Mouse (Mus musculus): Measurements from ENCODE around the gene Ly6g5b. TPM values are rescaled to one million over a fixed set of nuclear protein-coding genes. Genes with fewer than 3 reads are reported as not detected.
"Not testable (repeated sequence)": the region's sequence is repeated elsewhere in the genome, so short reads cannot be mapped to it uniquely, and the experiment has no call there.

Ly6g5b gene
- total and polyA plus RNA-seq, 2 experiments, result 0.46 to 0.62 TPM

DNA sequence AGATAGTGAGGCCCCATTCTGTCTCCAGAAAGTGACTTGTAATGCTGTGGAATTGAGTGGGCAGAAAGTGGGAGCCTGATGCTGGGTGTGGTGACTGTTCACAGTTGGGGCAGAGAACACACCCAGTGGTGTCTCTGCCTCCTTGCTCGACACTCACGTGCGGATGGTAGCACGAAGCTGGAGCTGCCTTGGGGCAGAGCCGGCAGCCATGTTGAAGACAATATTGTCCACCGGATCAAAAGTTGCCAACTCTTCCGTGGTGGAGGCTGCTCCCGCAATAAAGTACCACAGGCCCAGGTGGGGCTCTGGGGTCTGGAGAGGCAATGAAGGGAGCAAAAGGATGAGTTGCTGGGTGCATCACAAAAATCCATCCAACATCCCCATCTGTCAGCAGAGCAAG is 15.8 kb upstream of the Ly6g5b start:
- H3K27me3 ChIP-seq (ENCODE audit: control insufficient read depth, insufficient read depth, low read length), result no peaks in the 10 kb centered on the region
- H3K4me3 ChIP-seq (ENCODE audit: insufficient read depth, low read depth, low read length), result peak overlapping the region; percentile 69
- H3K9ac ChIP-seq (ENCODE audit: low read depth, low read length), result peak overlapping the region; percentile 80
- peaks cover 19% of the 10 kb centered on the region; the same call in 1 of the 2 replicates for H3K79me2 ChIP-seq (ENCODE audit: control insufficient read depth, insufficient read depth, low read length)
- H3K27ac ChIP-seq (replicated peaks; ENCODE audit: insufficient read depth, low read depth, low read length), result peak overlapping the region; percentile 85
- peaks cover 19% of the 10 kb centered on the region for H3K4me1 ChIP-seq (ENCODE audit: control insufficient read depth, insufficient read depth, low read length)
- DNase-seq (ENCODE audit: extremely low read depth, low read depth, low spot score), result no peak
- peaks cover 7% of the 10 kb centered on the region; the same call in 1 of the 2 replicates for H3K36me3 ChIP-seq (ENCODE audit: control insufficient read depth, insufficient read depth, low read length)
- TF ChIP-seq POLR2A (IDR thresholded peaks at IDR 0.05; ENCODE audit: extremely low read depth, insufficient read depth, low read length) (no peak), CTCF (IDR thresholded peaks at IDR 0.05; ENCODE audit: low read depth, low read length) (no peak)
- 23% methylated on average over 8 of the region's 8 CpGs for WGBS

DNA sequence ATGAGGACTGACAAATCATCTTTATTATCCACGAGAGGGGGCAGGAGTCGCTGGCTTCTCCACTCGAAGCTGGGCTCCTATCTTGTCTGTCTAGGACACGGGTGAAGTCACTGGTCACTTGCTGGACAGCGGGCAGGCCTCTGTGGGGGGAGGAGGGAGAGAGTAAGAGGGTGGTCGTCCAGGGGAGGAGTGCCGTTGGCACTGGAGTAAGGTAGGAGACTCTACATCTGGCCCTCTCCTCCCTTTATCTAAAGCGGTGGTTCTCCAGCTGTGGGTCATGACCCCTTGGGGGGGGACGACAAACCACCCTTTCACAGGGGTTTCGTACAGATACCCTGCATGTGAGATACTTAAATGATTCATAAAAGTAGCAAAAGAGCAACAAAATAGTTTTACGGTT is 13.8 kb upstream of the Ly6g5b start:
- peaks cover 25% of the 10 kb centered on the region for H3K4me1 ChIP-seq (ENCODE audit: control insufficient read depth, insufficient read depth, low read length)
- 63% methylated on average over 11 of the region's 11 CpGs for WGBS

DNA sequence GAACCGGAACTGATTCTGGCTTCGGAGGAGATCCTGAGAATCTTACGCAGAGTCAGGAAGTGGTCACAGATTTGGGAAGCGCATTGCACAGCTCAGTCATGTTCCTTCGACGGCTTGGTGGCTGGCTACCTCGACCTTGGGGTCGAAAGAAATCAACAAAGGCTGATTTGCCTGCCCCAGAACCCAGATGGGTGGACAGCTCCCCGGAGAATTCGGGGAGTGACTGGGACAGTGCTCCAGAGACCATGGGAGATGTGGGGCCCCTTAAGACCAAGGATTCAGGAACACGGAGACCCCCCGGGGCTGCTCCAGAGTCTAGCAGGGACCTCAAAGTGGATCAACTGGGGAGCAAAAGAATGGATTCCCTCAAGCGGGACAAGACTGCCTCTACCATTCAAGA is 11.8 kb upstream of the Ly6g5b start:
- no peak for DNase-seq (ENCODE audit: extremely low read depth, low read depth, low spot score)
- peak overlapping the region; percentile 94 for H3K27ac ChIP-seq (replicated peaks; ENCODE audit: insufficient read depth, low read depth, low read length)
- TF ChIP-seq CTCF (IDR thresholded peaks at IDR 0.05; ENCODE audit: low read depth, low read length), result no peak
- no peak for TF ChIP-seq POLR2A (IDR thresholded peaks at IDR 0.05; ENCODE audit: extremely low read depth, insufficient read depth, low read length)

More for the DNA sequence above, 13.8 kb upstream of the Ly6g5b start:
- Histone ChIP-seq H3K4me3 (ENCODE audit: insufficient read depth, low read depth, low read length) (no peak overlapping the region), H3K79me2 (ENCODE audit: control insufficient read depth, insufficient read depth, low read length) (peaks cover 15% of the 10 kb centered on the region; the same call in 1 of the 2 replicates), H3K36me3 (ENCODE audit: control insufficient read depth, insufficient read depth, low read length) (peaks cover 7% of the 10 kb centered on the region; the same call in 1 of the 2 replicates), H3K27ac (replicated peaks; ENCODE audit: insufficient read depth, low read depth, low read length) (no peak overlapping the region), H3K9ac (ENCODE audit: low read depth, low read length) (no peak overlapping the region), H3K27me3 (ENCODE audit: control insufficient read depth, insufficient read depth, low read length) (no peaks in the 10 kb centered on the region)
- no peak for TF ChIP-seq POLR2A (IDR thresholded peaks at IDR 0.05; ENCODE audit: extremely low read depth, insufficient read depth, low read length)
- TF ChIP-seq CTCF (IDR thresholded peaks at IDR 0.05; ENCODE audit: low read depth, low read length), result no peak
- DNase-seq (ENCODE audit: extremely low read depth, low read depth, low spot score), result no peak

DNA sequence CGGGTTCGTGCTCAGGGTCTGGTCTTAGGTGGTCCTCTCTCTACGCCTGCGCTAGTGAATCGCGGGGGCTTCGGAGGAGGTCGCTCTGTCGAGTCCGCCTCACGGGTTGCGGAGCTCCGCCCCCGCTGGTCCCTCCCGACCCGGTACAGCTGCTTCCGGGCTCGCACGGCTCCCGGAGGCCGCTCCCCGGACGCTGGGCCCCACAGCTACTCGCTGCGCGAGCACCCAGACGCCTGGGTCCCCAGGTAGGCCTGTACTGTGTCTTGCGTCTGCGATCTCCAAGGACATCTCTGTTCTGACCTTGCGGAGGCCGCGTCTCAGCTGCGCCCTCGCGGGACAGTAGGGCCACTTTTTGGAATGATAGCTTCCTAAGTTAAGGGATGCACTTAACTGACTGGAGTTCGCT is 11.0 kb upstream of the Ly6g5b start, which contains the start of gene D17H6S53E:
Gene D17H6S53E (plus strand): TSS at position 168 of the 406 bp plus-strand sequence.
- Histone ChIP-seq H3K36me3 (ENCODE audit: control insufficient read depth, insufficient read depth, low read length) (peaks cover 11% of the 10 kb centered on the region; the same call in 1 of the 2 replicates), H3K9ac (ENCODE audit: low read depth, low read length) (peak within 1 kb of the TSS; percentile 92)
- DNase-seq (ENCODE audit: extremely low read depth, low read depth, low spot score), result peak; percentile 56

More for the DNA sequence above, 11.8 kb upstream of the Ly6g5b start:
- Histone ChIP-seq H3K36me3 (ENCODE audit: control insufficient read depth, insufficient read depth, low read length) (peaks cover 11% of the 10 kb centered on the region; the same call in 1 of the 2 replicates), H3K27me3 (ENCODE audit: control insufficient read depth, insufficient read depth, low read length) (no peaks in the 10 kb centered on the region), H3K9ac (ENCODE audit: low read depth, low read length) (peak overlapping the region; percentile 92), H3K79me2 (ENCODE audit: control insufficient read depth, insufficient read depth, low read length) (peaks cover 18% of the 10 kb centered on the region; the same call in 1 of the 2 replicates), H3K4me1 (ENCODE audit: control insufficient read depth, insufficient read depth, low read length) (peaks cover 21% of the 10 kb centered on the region), H3K4me3 (ENCODE audit: insufficient read depth, low read depth, low read length) (peak overlapping the region; percentile 95; the same call in 1 of the 2 replicates)
- 42% methylated on average over 13 of the region's 13 CpGs for WGBS

DNA sequence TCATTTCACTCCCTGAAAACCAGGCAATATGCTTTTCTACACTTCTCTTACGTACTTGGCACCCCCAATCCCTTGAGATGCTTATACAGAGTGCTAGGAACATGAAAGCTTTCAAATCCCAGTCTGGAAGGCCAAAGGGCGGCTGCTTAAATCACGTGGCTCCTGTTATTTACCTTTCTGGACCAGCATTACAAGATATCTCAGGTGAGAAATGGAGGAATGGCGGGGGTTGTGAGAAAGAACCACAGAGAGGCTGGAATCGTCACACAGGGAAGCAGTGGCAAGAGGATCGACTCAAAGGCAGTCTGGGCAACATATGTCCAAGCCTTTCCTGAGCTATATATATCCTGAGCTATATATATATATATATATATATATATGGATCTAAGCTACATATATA is 10.3 kb upstream of the Ly6g5b start:
- 18% methylated on average over 6 of the region's 6 CpGs for WGBS

More for the DNA sequence above, 11.0 kb upstream of the Ly6g5b start, which contains the start of gene D17H6S53E:
- no peak for TF ChIP-seq CTCF (IDR thresholded peaks at IDR 0.05; ENCODE audit: low read depth, low read length)
- peak; percentile 69; the same call in 1 of the 2 replicates for TF ChIP-seq POLR2A (IDR thresholded peaks at IDR 0.05; ENCODE audit: extremely low read depth, insufficient read depth, low read length)
- peak within 1 kb of the TSS; percentile 95 for H3K4me3 ChIP-seq (ENCODE audit: insufficient read depth, low read depth, low read length)
- peak within 1 kb of the TSS; percentile 94 for H3K27ac ChIP-seq (replicated peaks; ENCODE audit: insufficient read depth, low read depth, low read length)
- peaks cover 21% of the 10 kb centered on the region for H3K4me1 ChIP-seq (ENCODE audit: control insufficient read depth, insufficient read depth, low read length)
- under 1% methylated on average over 36 of the region's 36 CpGs for WGBS
- H3K79me2 ChIP-seq (ENCODE audit: control insufficient read depth, insufficient read depth, low read length), result peaks cover 18% of the 10 kb centered on the region; the same call in 1 of the 2 replicates
- H3K27me3 ChIP-seq (ENCODE audit: control insufficient read depth, insufficient read depth, low read length), result no peaks in the 10 kb centered on the region

DNA sequence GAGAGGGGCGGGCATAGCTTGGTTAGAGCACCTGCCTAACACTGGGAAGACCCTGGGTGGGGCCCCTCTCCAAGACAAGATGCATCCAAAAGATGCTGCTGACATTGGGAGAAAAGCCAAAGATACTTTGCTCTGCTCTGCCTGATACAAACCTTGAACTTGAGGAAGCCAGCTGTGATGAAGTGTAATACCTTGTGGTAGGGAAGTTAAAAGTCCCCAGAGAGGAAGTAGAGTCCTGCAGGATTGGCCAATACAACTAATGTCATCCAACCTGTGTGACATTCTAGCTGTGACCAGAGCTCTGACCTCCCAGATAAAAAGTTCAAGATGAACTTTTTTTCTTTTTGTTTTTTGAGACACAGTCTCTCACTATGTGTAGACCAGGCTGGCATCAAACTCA is 9.9 kb upstream of the Ly6g5b start:
- no peaks in the 10 kb centered on the region for H3K27me3 ChIP-seq (ENCODE audit: control insufficient read depth, insufficient read depth, low read length)
- H3K9ac ChIP-seq (ENCODE audit: low read depth, low read length), result no peak overlapping the region
- WGBS, result 100% methylated on average over 1 of the region's 1 CpGs
- H3K79me2 ChIP-seq (ENCODE audit: control insufficient read depth, insufficient read depth, low read length), result peaks cover 24% of the 10 kb centered on the region
- H3K4me1 ChIP-seq (ENCODE audit: control insufficient read depth, insufficient read depth, low read length), result peaks cover 20% of the 10 kb centered on the region
- H3K36me3 ChIP-seq (ENCODE audit: control insufficient read depth, insufficient read depth, low read length), result peaks cover 7% of the 10 kb centered on the region; the same call in 1 of the 2 replicates
- H3K4me3 ChIP-seq (ENCODE audit: insufficient read depth, low read depth, low read length), result no peak overlapping the region
- H3K27ac ChIP-seq (replicated peaks; ENCODE audit: insufficient read depth, low read depth, low read length), result peak overlapping the region; percentile 94
- TF ChIP-seq POLR2A (IDR thresholded peaks at IDR 0.05; ENCODE audit: extremely low read depth, insufficient read depth, low read length), result no peak
- TF ChIP-seq CTCF (IDR thresholded peaks at IDR 0.05; ENCODE audit: low read depth, low read length), result no peak
- DNase-seq (ENCODE audit: extremely low read depth, low read depth, low spot score), result no peak

More for the DNA sequence above, 10.3 kb upstream of the Ly6g5b start:
- Histone ChIP-seq H3K4me3 (ENCODE audit: insufficient read depth, low read depth, low read length) (peak overlapping the region; percentile 95), H3K27me3 (ENCODE audit: control insufficient read depth, insufficient read depth, low read length) (no peaks in the 10 kb centered on the region), H3K36me3 (ENCODE audit: control insufficient read depth, insufficient read depth, low read length) (peaks cover 11% of the 10 kb centered on the region; the same call in 1 of the 2 replicates), H3K4me1 (ENCODE audit: control insufficient read depth, insufficient read depth, low read length) (peaks cover 20% of the 10 kb centered on the region), H3K9ac (ENCODE audit: low read depth, low read length) (peak overlapping the region; percentile 92), H3K79me2 (ENCODE audit: control insufficient read depth, insufficient read depth, low read length) (peaks cover 22% of the 10 kb centered on the region), H3K27ac (replicated peaks; ENCODE audit: insufficient read depth, low read depth, low read length) (peak overlapping the region; percentile 94)
- TF ChIP-seq POLR2A (IDR thresholded peaks at IDR 0.05; ENCODE audit: extremely low read depth, insufficient read depth, low read length), result 0 out of 2 replicates have a peak, but pooled peaks have one; percentile 23
- no peak for TF ChIP-seq CTCF (IDR thresholded peaks at IDR 0.05; ENCODE audit: low read depth, low read length)
- peak; percentile 80 for DNase-seq (ENCODE audit: extremely low read depth, low read depth, low spot score)

DNA sequence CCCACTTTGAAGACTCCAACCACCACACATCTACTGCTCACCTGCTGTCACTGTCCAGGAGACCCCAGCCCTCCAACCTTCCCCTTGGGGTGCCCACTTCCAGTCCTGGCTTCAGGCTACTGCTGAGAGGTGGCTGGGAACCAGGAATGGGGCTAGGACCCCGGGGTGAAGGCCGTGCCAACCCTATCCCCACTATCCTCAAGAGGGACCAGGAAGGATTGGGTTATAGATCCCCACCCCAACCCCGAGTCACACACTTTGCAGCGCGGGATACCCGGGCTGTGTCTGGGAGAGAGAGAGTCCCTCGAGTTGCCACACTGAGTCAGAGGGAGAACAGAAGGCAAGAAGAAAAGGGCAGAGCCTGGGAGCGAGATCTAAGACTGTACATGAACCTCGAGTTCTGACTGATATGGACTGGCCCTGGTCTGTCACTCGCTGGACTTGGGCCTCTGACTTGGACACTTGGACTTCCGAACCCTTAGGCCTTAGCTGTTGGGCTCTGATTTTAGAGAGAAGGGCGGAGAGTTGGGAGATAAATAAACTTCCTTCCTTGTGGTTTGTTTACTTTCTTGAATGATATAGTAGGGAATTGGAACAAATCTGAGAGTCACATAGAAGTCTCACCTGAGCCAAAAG is 9.2 kb upstream of the Ly6g5b start:
- Histone ChIP-seq H3K4me1 (ENCODE audit: control insufficient read depth, insufficient read depth, low read length) (peaks cover 23% of the 10 kb centered on the region), H3K36me3 (ENCODE audit: control insufficient read depth, insufficient read depth, low read length) (peaks cover 11% of the 10 kb centered on the region; the same call in 1 of the 2 replicates), H3K79me2 (ENCODE audit: control insufficient read depth, insufficient read depth, low read length) (peaks cover 24% of the 10 kb centered on the region)
- DNase-seq (ENCODE audit: extremely low read depth, low read depth, low spot score), result peak; percentile 38
- not testable (repeated sequence) for H3K27me3 ChIP-seq (ENCODE audit: control insufficient read depth, insufficient read depth, low read length); H3K4me3 ChIP-seq (ENCODE audit: insufficient read depth, low read depth, low read length); H3K27ac ChIP-seq (replicated peaks; ENCODE audit: insufficient read depth, low read depth, low read length); H3K9ac ChIP-seq (ENCODE audit: low read depth, low read length)
- 85% methylated on average over 12 of the region's 12 CpGs for WGBS

DNA sequence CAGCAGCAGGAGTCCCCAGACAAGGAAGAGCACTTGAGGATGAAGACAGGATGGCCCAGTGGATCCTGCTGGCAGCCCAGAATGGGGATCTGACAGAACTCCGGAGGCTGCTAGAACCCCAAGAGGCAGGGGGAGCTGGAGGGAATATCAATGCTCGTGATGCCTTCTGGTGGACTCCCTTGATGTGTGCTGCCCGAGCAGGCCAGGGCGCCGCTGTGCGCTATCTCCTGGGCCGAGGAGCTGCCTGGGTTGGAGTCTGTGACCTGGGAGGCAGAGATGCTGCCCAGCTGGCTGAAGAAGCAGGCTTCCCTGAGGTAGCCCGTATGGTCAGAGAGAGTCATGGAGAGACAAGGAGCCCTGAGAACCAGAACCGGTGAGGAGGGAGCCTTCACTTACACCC is 8.1 kb upstream of the Ly6g5b start:
- peaks cover 23% of the 10 kb centered on the region for H3K4me1 ChIP-seq (ENCODE audit: control insufficient read depth, insufficient read depth, low read length)
- H3K4me3 ChIP-seq (ENCODE audit: insufficient read depth, low read depth, low read length); H3K27me3 ChIP-seq (ENCODE audit: control insufficient read depth, insufficient read depth, low read length); H3K9ac ChIP-seq (ENCODE audit: low read depth, low read length); H3K27ac ChIP-seq (replicated peaks; ENCODE audit: insufficient read depth, low read depth, low read length); DNase-seq (ENCODE audit: extremely low read depth, low read depth, low spot score): not testable (repeated sequence)
- WGBS, result 90% methylated on average over 9 of the region's 9 CpGs
- peaks cover 20% of the 10 kb centered on the region for H3K79me2 ChIP-seq (ENCODE audit: control insufficient read depth, insufficient read depth, low read length)
- peaks cover 10% of the 10 kb centered on the region; the same call in 1 of the 2 replicates for H3K36me3 ChIP-seq (ENCODE audit: control insufficient read depth, insufficient read depth, low read length)

Data from liver, adult 2 months (tissue).